Mouse (Mus musculus) liver, embryonic 12.5 days (tissue): ENCODE measurements around the gene B4galnt1. TPM values are rescaled to one million over a fixed set of nuclear protein-coding genes. Genes with fewer than 3 reads are reported as not detected.

ENCODE experiments used
- ATAC-seq: fragments of 200-750 bp; cut with Nextera tagmentation; 2 replicates; pipeline ENCODE4 v1.8.0; 2017; ENCODE audit warnings: moderate number of reproducible peaks, mild to moderate bottlenecking, moderate library complexity
- H3K27ac ChIP-seq: fragments of 300-500 bp; sonication (generic); 2 replicates; pipeline ENCODE4 v1.5.1; 2016; ENCODE audit warnings: mild to moderate bottlenecking
- H3K27me3 ChIP-seq: fragments of 300-500 bp; sonication (generic); replicated peaks from 2 replicates; pipeline ENCODE4 v1.6.1; 2016; ENCODE audit warnings: mild to moderate bottlenecking, moderate library complexity
- H3K36me3 ChIP-seq: fragments of 300-500 bp; sonication (generic); 2 replicates; pipeline ENCODE4 v1.6.1; 2016; ENCODE audit warnings: mild to moderate bottlenecking, moderate library complexity
- H3K4me1 ChIP-seq: fragments of 300-500 bp; sonication (generic); 2 replicates; pipeline ENCODE4 v1.6.1; 2016
- H3K4me2 ChIP-seq: fragments of 300-500 bp; sonication (generic); 2 replicates; pipeline ENCODE4 v1.6.1; 2016; ENCODE audit warnings: mild to moderate bottlenecking, moderate library complexity
- H3K4me3 ChIP-seq: fragments of 300-500 bp; sonication (generic); 2 replicates; pipeline ENCODE4 v1.5.1; 2016; ENCODE audit warnings: mild to moderate bottlenecking, moderate library complexity
- H3K9ac ChIP-seq: fragments of 300-500 bp; sonication (generic); 2 replicates; pipeline ENCODE4 v1.6.1; 2016; ENCODE audit warnings: mild to moderate bottlenecking, moderate library complexity
- H3K9me3 ChIP-seq: fragments of 300-500 bp; sonication (generic); replicated peaks from 2 replicates; pipeline ENCODE4 v1.6.1; 2016; ENCODE audit warnings: mild to moderate bottlenecking, moderate library complexity
- WGBS: fragments of 180-500 bp; shearing (Covaris S2); methylation state at CpG from one replicate; pipeline ENCODE4 v1.1.7; 2016; ENCODE audit not compliant: insufficient replicate concordance; 5-methylcytosine and 5-hydroxymethylcytosine counted together
- polyA plus RNA-seq: library from polyadenylated mRNA; unstranded; fragments of >200 nt; fragmentation: Nextera tagmentation; extraction: Ambion mirVana; gene quantifications from 2 replicates; pipeline ENCODE4 v1.2.1, GENCODE M21; 2016

The B4galnt1 gene
- polyA plus RNA-seq, 1 experiment from 2014 or later = 12.6 TPM

- H3K9me3 ChIP-seq = no peaks in the 10 kb centered on the region
- peak overlapping the region; percentile 62; the same call in 1 of the 2 replicates for H3K27ac ChIP-seq
- no peak for ATAC-seq
- 76% methylated on average over 8 of the region's 8 CpGs for WGBS
- no peaks in the 10 kb centered on the region for H3K27me3 ChIP-seq
- no peak overlapping the region for H3K4me3 ChIP-seq
- no peak overlapping the region for H3K4me2 ChIP-seq
- no peak overlapping the region for H3K9ac ChIP-seq
- H3K36me3 ChIP-seq = peaks cover 82% of the 10 kb centered on the region
- H3K4me1 ChIP-seq = peaks cover 76% of the 10 kb centered on the region
Observed at GRCm38 (mm10) chr10:127200279-127200678, 35.3 kb downstream of the B4galnt1 start.

- Histone ChIP-seq H3K4me2 (peak overlapping the region; percentile 71), H3K4me1 (peaks cover 85% of the 10 kb centered on the region), H3K9me3 (no peaks in the 10 kb centered on the region), H3K27me3 (no peaks in the 10 kb centered on the region), H3K9ac (peak overlapping the region; percentile 72), H3K4me3 (peak overlapping the region; percentile 24), H3K36me3 (peaks cover 99% of the 10 kb centered on the region), H3K27ac (peak overlapping the region; percentile 99)
- peak; percentile 83 for ATAC-seq
- 34% methylated on average over 3 of the region's 3 CpGs for WGBS
Observed at GRCm38 (mm10) chr10:127203106-127203505, 38.1 kb downstream of the B4galnt1 start.

- peak; percentile 5 for ATAC-seq
- Histone ChIP-seq H3K27me3 (no peaks in the 10 kb centered on the region), H3K9me3 (no peaks in the 10 kb centered on the region), H3K4me3 (peak overlapping the region; percentile 43), H3K27ac (peak overlapping the region; percentile 99), H3K36me3 (peaks cover 98% of the 10 kb centered on the region), H3K4me2 (peak overlapping the region; percentile 71), H3K4me1 (peaks cover 90% of the 10 kb centered on the region), H3K9ac (peak overlapping the region; percentile 72)
- 32% methylated on average over 5 of the region's 5 CpGs for WGBS
Observed at GRCm38 (mm10) chr10:127204589-127204988, 39.6 kb downstream of the B4galnt1 start.

- H3K9me3 ChIP-seq = no peaks in the 10 kb centered on the region
- H3K27ac ChIP-seq = peak overlapping the region; percentile 99
- ATAC-seq = peak; percentile 93
- peak overlapping the region; percentile 43 for H3K4me3 ChIP-seq
- no peaks in the 10 kb centered on the region for H3K27me3 ChIP-seq
- H3K9ac ChIP-seq = peak overlapping the region; percentile 72
- peaks cover 93% of the 10 kb centered on the region for H3K36me3 ChIP-seq
- peaks cover 91% of the 10 kb centered on the region for H3K4me1 ChIP-seq
- H3K4me2 ChIP-seq = peak overlapping the region; percentile 71
- 15% methylated on average over 10 of the region's 10 CpGs for WGBS
Observed at GRCm38 (mm10) chr10:127205373-127205772, 40.3 kb downstream of the B4galnt1 start.

- Histone ChIP-seq H3K9me3 (no peaks in the 10 kb centered on the region), H3K36me3 (peaks cover 58% of the 10 kb centered on the region), H3K27ac (peak overlapping the region; percentile 90), H3K4me3 (peak overlapping the region; percentile 88; the same call in 1 of the 2 replicates), H3K4me1 (peaks cover 74% of the 10 kb centered on the region), H3K4me2 (peak overlapping the region; percentile 90), H3K9ac (peak overlapping the region; percentile 97), H3K27me3 (no peaks in the 10 kb centered on the region)
- no peak for ATAC-seq
- 77% methylated on average over 4 of the region's 4 CpGs for WGBS
Observed at GRCm38 (mm10) chr10:127208921-127209320, 43.9 kb downstream of the B4galnt1 start.

GRCm38 (mm10) chr10:127209928-127210570 is 45.0 kb downstream of the B4galnt1 start:
- peak overlapping the region; percentile 90 for H3K4me2 ChIP-seq
- peak overlapping the region; percentile 88 for H3K4me3 ChIP-seq
- no peaks in the 10 kb centered on the region for H3K9me3 ChIP-seq
- 45% methylated on average over 13 of the region's 13 CpGs for WGBS
- peak overlapping the region; percentile 97 for H3K9ac ChIP-seq
- H3K4me1 ChIP-seq = peaks cover 74% of the 10 kb centered on the region
- peaks cover 47% of the 10 kb centered on the region for H3K36me3 ChIP-seq
- peak overlapping the region; percentile 90 for H3K27ac ChIP-seq
- ATAC-seq = no peak
- H3K27me3 ChIP-seq = no peaks in the 10 kb centered on the region

- H3K4me1 ChIP-seq = peaks cover 68% of the 10 kb centered on the region
- H3K36me3 ChIP-seq = peaks cover 38% of the 10 kb centered on the region
- H3K4me3 ChIP-seq = peak overlapping the region; percentile 88
- peak overlapping the region; percentile 90 for H3K27ac ChIP-seq
- no peaks in the 10 kb centered on the region for H3K9me3 ChIP-seq
- H3K27me3 ChIP-seq = no peaks in the 10 kb centered on the region
- WGBS = under 1% methylated on average over 25 of the region's 25 CpGs
- ATAC-seq = peak; percentile 64
- H3K4me2 ChIP-seq = peak overlapping the region; percentile 90
- H3K9ac ChIP-seq = peak overlapping the region; percentile 97
Observed at GRCm38 (mm10) chr10:127210961-127211405, 46.0 kb downstream of the B4galnt1 start.

- Histone ChIP-seq H3K36me3 (peaks cover 33% of the 10 kb centered on the region), H3K4me2 (peak within 1 kb of the TSS; percentile 90), H3K9ac (peak within 1 kb of the TSS; percentile 97), H3K4me1 (peaks cover 63% of the 10 kb centered on the region), H3K27ac (peak within 1 kb of the TSS; percentile 90), H3K9me3 (no peaks in the 10 kb centered on the region), H3K27me3 (no peaks in the 10 kb centered on the region), H3K4me3 (peak within 1 kb of the TSS; percentile 88)
- ATAC-seq = peak; percentile 94
- WGBS = 1% methylated on average over 46 of the region's 47 CpGs
Observed at GRCm38 (mm10) chr10:127211414-127211854, 46.4 kb downstream of the B4galnt1 start, which contains the start of gene Pip4k2c. Pip4k2c (minus strand) TSS chr10:127211585.

GRCm38 (mm10) chr10:127213272-127213671 is 48.2 kb downstream of the B4galnt1 start:
- no peak overlapping the region for H3K4me2 ChIP-seq
- peaks cover 15% of the 10 kb centered on the region for H3K36me3 ChIP-seq
- H3K4me1 ChIP-seq = peaks cover 59% of the 10 kb centered on the region
- no peak overlapping the region for H3K9ac ChIP-seq
- 88% methylated on average over 8 of the region's 8 CpGs for whole genome bisulfite sequencing
- no peak for ATAC-seq
- no peaks in the 10 kb centered on the region for H3K9me3 ChIP-seq
- H3K27ac ChIP-seq = no peak overlapping the region
- H3K27me3 ChIP-seq = no peaks in the 10 kb centered on the region
- H3K4me3 ChIP-seq = no peak overlapping the region

GRCm38 (mm10) chr10:127213704-127214421 is 48.8 kb downstream of the B4galnt1 start:
- H3K4me1 ChIP-seq = peaks cover 54% of the 10 kb centered on the region
- peak overlapping the region; percentile 23; the same call in 1 of the 2 replicates for H3K27ac ChIP-seq
- H3K9ac ChIP-seq = no peak overlapping the region
- WGBS = 78% methylated on average over 13 of the region's 13 CpGs
- no peak overlapping the region for H3K4me3 ChIP-seq
- no peak for ATAC-seq
- no peaks in the 10 kb centered on the region for H3K27me3 ChIP-seq
- no peaks in the 10 kb centered on the region for H3K9me3 ChIP-seq
- peaks cover 9% of the 10 kb centered on the region for H3K36me3 ChIP-seq
- no peak overlapping the region for H3K4me2 ChIP-seq

- Histone ChIP-seq H3K4me1 (peaks cover 48% of the 10 kb centered on the region), H3K27me3 (no peaks in the 10 kb centered on the region), H3K27ac (peak overlapping the region; percentile 23; the same call in 1 of the 2 replicates), H3K36me3 (peaks cover 5% of the 10 kb centered on the region; the same call in 1 of the 2 replicates), H3K9ac (no peak overlapping the region), H3K9me3 (no peaks in the 10 kb centered on the region), H3K4me2 (no peak overlapping the region), H3K4me3 (no peak overlapping the region)
- 42% methylated on average over 1 of the region's 1 CpGs for WGBS
- ATAC-seq = no peak
Observed at GRCm38 (mm10) chr10:127214422-127214803, 49.4 kb downstream of the B4galnt1 start.

- ATAC-seq = no peak
- WGBS = 88% methylated on average over 11 of the region's 11 CpGs
- no peak overlapping the region for H3K27ac ChIP-seq
- no peak overlapping the region for H3K4me3 ChIP-seq
- no peaks in the 10 kb centered on the region for H3K36me3 ChIP-seq
- no peaks in the 10 kb centered on the region for H3K27me3 ChIP-seq
- H3K4me1 ChIP-seq = peaks cover 34% of the 10 kb centered on the region
- H3K9me3 ChIP-seq = no peaks in the 10 kb centered on the region
- no peak overlapping the region for H3K4me2 ChIP-seq
- no peak overlapping the region for H3K9ac ChIP-seq
Observed at GRCm38 (mm10) chr10:127216456-127216855, 51.4 kb downstream of the B4galnt1 start.
